Mouse (Mus musculus) embryonic facial prominence, embryonic 10.5 days (tissue): ENCODE measurements around the gene Spink2. TPM values are rescaled to one million over a fixed set of nuclear protein-coding genes. Genes with fewer than 3 reads are reported as not detected.
"Not testable (repeated sequence)": the region's sequence is repeated elsewhere in the genome, so short reads cannot be mapped to it uniquely, and the experiment has no call there.

Experiments
- DNase-seq: peaks from one replicate; pipeline ENCODE4 v3.0.0-alpha.2; 2017; ENCODE audit warnings: low spot score
- H3K27ac ChIP-seq: fragments of 300-500 bp; sonication (generic); replicated peaks from 2 replicates; pipeline ENCODE4 v1.5.1; 2016; ENCODE audit warnings: mild to moderate bottlenecking
- H3K27me3 ChIP-seq: fragments of 300-500 bp; sonication (generic); replicated peaks from 2 replicates; pipeline ENCODE4 v1.6.1; 2016; ENCODE audit warnings: low read depth, mild to moderate bottlenecking; ENCODE audit not compliant: poor library complexity, severe bottlenecking
- H3K36me3 ChIP-seq: fragments of 300-500 bp; sonication (generic); replicated peaks from 2 replicates; pipeline ENCODE4 v1.6.1; 2016; ENCODE audit warnings: mild to moderate bottlenecking, moderate library complexity
- H3K4me1 ChIP-seq: fragments of 300-500 bp; sonication (generic); 2 replicates; pipeline ENCODE4 v1.6.1; 2016
- H3K4me3 ChIP-seq: fragments of 300-500 bp; sonication (generic); 2 replicates; pipeline ENCODE4 v1.5.1; 2016; ENCODE audit warnings: mild to moderate bottlenecking, moderate library complexity
- H3K9me3 ChIP-seq: fragments of 300-500 bp; sonication (generic); 2 replicates; pipeline ENCODE4 v1.6.1; 2016; ENCODE audit warnings: mild to moderate bottlenecking
- WGBS: fragments of 180-500 bp; shearing (Covaris S2); methylation state at CpG from one replicate; pipeline ENCODE4 v1.1.7; 2016; 5-methylcytosine and 5-hydroxymethylcytosine counted together
- polyA plus RNA-seq: library from polyadenylated mRNA; unstranded; fragments of >200 nt; fragmentation: Nextera tagmentation; extraction: Ambion mirVana; gene quantifications from 2 replicates; pipeline ENCODE4 v1.2.1, GENCODE M21; 2016

The Spink2 gene
- polyA plus RNA-seq, 1 experiment from 2014 or later, result 1.5 TPM

DNA sequence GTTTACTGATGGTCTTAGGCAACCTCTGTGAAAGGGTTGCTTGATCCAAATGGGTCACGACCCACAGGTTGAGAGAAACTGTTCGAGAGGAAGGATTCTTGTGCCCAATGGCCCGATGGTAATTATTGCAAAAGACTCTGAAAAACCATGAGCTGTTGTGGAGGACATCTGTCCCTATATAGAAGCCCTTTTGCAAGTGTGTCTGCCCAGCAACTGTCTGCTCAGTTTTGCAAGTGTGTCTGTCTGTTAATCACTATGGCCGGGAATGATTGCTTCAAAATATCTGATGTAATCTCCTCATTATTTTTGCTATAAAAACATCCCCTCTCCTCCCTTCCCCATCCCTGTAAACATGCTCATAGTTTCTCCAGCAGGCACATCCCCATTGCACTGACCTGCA is 20.2 kb downstream of the Spink2 start:
- Histone ChIP-seq H3K27ac (no peak overlapping the region), H3K27me3 (no peaks in the 10 kb centered on the region), H3K4me3 (no peak overlapping the region), H3K36me3 (no peaks in the 10 kb centered on the region), H3K9me3 (peaks cover 4% of the 10 kb centered on the region), H3K4me1 (no peaks in the 10 kb centered on the region)
- no peak for DNase-seq
- 81% methylated on average over 4 of the region's 4 CpGs for WGBS

DNA sequence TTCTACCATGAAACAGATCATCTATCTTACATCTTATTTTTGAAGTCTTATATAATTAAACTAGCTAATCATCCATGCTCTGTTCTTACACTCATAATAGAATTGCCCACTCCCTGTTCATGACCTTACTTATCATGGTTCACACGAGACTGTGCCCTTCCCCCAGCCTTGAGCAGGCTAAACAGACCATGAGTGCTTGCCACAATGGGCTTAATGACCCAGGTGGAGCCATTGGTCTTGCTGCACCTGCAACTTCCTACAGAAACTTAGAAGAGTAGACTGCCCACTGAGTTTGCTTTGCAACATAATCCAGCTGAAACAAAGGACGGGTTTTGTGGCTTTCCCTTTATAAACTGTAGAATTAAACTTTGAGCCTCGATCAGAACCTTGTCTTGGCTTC is 22.5 kb downstream of the Spink2 start:
- Histone ChIP-seq H3K27ac (no peak overlapping the region), H3K4me1 (no peaks in the 10 kb centered on the region), H3K4me3 (no peak overlapping the region), H3K27me3 (no peaks in the 10 kb centered on the region), H3K9me3 (peaks cover 4% of the 10 kb centered on the region), H3K36me3 (no peaks in the 10 kb centered on the region)
- DNase-seq, result no peak
- 65% methylated on average over 3 of the region's 3 CpGs for WGBS

DNA sequence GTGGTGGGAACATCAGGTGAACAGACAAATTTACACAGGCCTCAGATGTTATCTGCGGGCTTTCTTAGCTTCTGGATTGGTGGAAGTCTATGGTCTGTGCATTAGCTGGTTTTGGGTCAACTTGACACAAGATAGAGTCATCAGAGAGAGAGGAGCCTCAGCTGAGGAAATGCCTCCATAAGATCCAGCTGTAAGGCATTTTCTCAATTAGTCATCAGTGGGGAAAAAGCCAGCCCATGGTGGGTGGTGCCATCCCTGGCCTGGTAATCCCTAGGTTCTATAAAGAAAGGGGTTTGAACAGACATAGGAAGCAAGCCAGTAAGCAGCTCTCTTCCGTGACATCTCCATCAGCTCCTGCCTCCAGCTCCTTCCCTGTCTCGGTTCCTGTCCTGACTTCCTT is 25.9 kb downstream of the Spink2 start:
- Histone ChIP-seq H3K27me3 (no peaks in the 10 kb centered on the region), H3K4me1 (no peaks in the 10 kb centered on the region), H3K4me3 (no peak overlapping the region), H3K27ac (no peak overlapping the region), H3K9me3 (peaks cover 4% of the 10 kb centered on the region), H3K36me3 (no peaks in the 10 kb centered on the region)
- no peak for DNase-seq
- 86% methylated on average over 3 of the region's 3 CpGs for WGBS

DNA sequence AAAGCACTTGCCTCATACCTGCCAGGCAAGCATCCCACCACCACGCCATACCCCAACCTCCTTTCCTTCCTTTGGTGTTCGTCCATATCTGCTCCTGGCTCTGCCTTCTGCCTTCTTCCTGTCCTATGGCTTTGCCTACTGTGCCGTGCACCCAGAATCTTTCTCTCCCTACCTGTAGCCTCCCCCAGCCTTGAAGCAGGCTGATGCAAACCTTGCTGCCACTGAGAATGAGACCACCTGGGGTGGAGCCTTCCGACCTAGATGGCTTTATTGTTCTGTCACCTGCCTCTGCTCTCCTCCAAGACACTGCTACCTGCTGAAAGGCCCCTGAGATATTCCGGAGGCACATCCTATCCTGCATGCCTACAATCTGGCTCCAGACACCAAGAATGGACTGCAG is 27.4 kb downstream of the Spink2 start:
- DNase-seq, H3K4me3 ChIP-seq, H3K36me3 ChIP-seq, H3K27ac ChIP-seq, H3K4me1 ChIP-seq, H3K9me3 ChIP-seq, H3K27me3 ChIP-seq: not testable (repeated sequence)
- WGBS, result 73% methylated on average over 5 of the region's 5 CpGs

DNA sequence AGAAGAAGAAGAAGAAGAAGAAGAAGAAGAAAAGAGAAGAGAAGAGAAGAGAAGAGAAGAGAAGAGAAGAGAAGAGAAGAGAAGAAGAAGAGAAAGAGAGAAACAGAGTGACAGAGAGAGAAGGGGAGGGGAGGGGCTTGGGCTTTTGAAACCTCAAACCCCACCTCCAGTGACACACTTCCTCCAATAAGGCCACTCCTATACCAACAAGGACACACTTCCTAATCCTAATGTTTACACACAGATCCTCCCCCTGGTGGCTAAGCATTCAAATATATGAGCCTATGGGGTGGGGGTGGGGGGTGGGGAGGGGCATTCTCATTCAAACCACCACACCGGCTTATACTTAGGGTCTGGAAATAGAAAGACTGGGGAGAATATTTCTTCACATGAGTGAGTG is 27.9 kb downstream of the Spink2 start:
- no peak overlapping the region for H3K4me3 ChIP-seq
- no peak overlapping the region for H3K27ac ChIP-seq
- 74% methylated on average over 1 of the region's 1 CpGs for WGBS
- peaks cover 2% of the 10 kb centered on the region; the same call in 1 of the 2 replicates for H3K4me1 ChIP-seq
- H3K27me3 ChIP-seq, result no peaks in the 10 kb centered on the region
- no peaks in the 10 kb centered on the region for H3K36me3 ChIP-seq
- no peaks in the 10 kb centered on the region for H3K9me3 ChIP-seq
- DNase-seq, result no peak

DNA sequence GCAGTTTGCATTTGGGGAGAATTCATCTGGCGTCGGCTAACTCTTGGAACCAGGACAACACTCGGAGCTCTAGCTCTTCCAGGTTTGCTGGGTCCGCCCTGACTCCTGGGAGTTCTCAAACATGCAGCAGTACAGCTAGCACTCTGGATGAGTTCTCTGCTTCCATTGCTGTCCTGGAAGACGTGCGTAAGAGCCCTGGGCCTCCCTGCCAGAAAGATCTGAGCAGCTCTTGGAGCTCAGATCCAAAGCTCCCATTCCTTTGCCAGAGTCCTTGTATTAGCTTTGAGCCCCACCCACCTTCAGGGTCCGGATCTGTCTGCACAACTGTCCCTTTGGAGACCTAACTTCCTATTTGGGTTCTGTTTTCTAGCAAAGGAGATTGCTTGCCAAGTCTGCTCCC is 29.8 kb downstream of the Spink2 start:
- 86% methylated on average over 7 of the region's 7 CpGs for WGBS
- Histone ChIP-seq H3K4me3 (no peak overlapping the region), H3K9me3 (no peaks in the 10 kb centered on the region), H3K27me3 (no peaks in the 10 kb centered on the region), H3K4me1 (peaks cover 11% of the 10 kb centered on the region), H3K36me3 (no peaks in the 10 kb centered on the region), H3K27ac (no peak overlapping the region)
- DNase-seq, result no peak

DNA sequence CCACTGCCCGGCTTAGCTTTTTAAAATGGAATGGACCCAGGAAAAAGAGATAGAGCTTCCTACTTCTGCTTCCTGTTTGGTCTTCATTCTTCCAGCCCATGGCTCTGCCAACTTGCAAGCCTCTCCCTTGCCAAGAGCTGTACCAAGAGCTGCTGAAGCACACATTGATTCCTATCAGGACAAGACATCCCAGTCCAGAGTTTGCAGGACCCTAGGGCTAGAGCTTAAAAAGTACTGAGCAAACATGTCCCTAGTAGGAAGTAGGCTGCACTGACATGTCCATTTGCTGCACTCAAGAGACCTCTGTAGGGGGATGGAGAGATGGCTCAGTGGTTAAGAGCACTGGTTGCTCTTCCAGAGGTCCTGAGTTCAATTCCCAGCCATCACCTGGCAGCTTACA is 32.3 kb downstream of the Spink2 start:
- Histone ChIP-seq H3K4me3 (no peak overlapping the region), H3K27ac (no peak overlapping the region), H3K9me3 (no peaks in the 10 kb centered on the region), H3K27me3 (no peaks in the 10 kb centered on the region), H3K36me3 (no peaks in the 10 kb centered on the region), H3K4me1 (peaks cover 11% of the 10 kb centered on the region)
- 89% methylated on average over 1 of the region's 1 CpGs for WGBS
- DNase-seq, result no peak

DNA sequence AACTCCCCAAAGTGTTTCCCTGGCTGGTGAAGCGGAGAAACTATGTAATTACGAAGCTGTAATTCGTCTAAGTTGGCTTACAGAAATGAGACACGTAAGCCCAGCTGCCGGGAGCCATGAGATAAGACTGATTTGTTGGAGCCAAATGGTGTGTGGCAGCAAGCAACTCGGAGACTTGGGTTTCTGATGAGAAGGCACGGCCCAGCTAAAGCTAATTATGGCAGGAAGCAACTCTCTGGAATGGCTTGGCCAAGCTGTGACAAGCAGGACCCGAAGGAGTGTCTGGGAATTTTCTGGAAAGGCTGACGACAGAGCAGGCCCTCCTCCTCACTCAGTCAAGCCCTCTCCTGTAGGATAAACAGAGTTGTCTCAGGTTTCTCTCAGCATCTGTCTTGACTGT is 33.3 kb downstream of the Spink2 start:
- WGBS, result 62% methylated on average over 9 of the region's 9 CpGs
- H3K4me1 ChIP-seq, result peaks cover 11% of the 10 kb centered on the region
- no peaks in the 10 kb centered on the region for H3K27me3 ChIP-seq
- H3K4me3 ChIP-seq, result no peak overlapping the region
- no peak overlapping the region for H3K27ac ChIP-seq
- no peak for DNase-seq
- H3K36me3 ChIP-seq, result no peaks in the 10 kb centered on the region
- no peaks in the 10 kb centered on the region for H3K9me3 ChIP-seq

DNA sequence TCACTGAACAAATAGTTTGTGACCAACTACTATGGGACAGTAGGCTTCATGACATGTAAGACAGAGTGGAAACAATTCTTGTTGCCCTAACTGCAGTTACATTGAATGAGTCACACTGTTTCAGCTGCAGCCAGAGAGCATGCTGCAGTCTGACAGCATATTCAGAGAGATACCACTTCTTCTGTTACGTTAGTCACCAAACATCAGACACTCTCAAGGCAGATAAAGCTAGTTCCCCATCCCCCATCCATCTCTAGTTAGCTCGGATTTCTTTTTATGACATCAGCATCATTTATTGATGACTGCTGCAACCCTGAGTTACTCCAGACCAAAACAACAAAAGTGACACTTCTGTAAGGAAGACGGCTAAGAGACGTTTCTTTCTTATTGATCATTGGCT is 36.5 kb downstream of the Spink2 start:
- DNase-seq, result no peak
- no peaks in the 10 kb centered on the region for H3K27me3 ChIP-seq
- H3K36me3 ChIP-seq, result no peaks in the 10 kb centered on the region
- no peaks in the 10 kb centered on the region for H3K9me3 ChIP-seq
- H3K27ac ChIP-seq, result no peak overlapping the region
- WGBS, result 78% methylated on average over 4 of the region's 4 CpGs
- no peak overlapping the region for H3K4me3 ChIP-seq
- peaks cover 11% of the 10 kb centered on the region for H3K4me1 ChIP-seq

DNA sequence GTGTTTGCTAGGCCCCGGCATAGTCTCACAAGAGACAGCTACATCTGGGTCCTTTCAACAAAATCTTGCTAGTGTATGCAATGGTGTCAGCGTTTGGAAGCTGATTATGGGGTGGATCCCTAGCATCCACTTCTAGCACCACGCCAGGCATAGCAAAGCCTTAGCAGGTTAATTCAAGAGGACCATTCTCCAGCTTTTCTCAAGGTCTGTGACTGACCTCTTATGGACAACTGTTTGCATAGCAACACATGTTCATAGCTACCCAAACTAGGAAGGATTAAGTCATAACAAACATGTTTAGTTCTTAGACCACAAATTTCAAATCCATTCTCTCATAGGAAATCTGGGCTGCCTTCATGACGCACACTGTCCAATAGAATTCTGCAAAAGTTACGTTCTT is 40.7 kb downstream of the Spink2 start:
- Histone ChIP-seq H3K4me3 (no peak overlapping the region), H3K9me3 (no peaks in the 10 kb centered on the region), H3K27me3 (no peaks in the 10 kb centered on the region), H3K36me3 (no peaks in the 10 kb centered on the region), H3K4me1 (0 out of 2 replicates have a peak, but pooled peaks cover 2% of the 10 kb centered on the region), H3K27ac (no peak overlapping the region)
- WGBS, result 69% methylated on average over 5 of the region's 5 CpGs
- DNase-seq, result no peak

DNA sequence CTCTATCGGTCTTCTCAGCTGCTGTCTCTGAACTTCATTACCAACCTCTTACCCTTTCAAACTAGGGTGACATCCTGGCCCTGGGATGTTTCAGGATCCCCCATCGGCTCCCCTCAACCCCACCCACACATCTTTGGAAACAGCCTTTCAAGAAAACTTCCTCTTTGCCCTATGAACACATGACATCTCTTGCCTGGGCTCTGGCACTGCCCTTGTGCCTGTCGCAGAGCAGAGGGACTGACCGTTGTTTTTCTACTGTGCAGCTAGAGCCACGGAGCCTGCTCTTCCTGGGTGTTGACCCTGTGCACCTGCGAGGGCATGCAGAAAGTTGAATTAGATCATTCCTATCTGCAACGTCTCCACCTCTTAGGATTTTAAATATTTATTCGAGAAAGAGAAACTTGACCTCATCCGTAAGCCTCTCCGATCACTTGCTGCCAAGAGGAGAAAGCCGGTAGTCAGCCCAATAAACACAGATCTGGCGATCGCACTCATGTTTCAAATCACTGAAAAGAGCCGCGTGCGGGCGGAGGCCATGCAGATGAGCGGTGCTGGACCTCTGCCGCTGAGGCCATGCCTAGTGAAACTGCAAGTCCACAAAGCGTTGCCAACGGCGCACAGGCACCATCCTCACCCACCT is 43.8 kb downstream of the Spink2 start:
- Histone ChIP-seq H3K4me1 (0 out of 2 replicates have a peak, but pooled peaks cover 6% of the 10 kb centered on the region), H3K27me3 (no peaks in the 10 kb centered on the region), H3K9me3 (no peaks in the 10 kb centered on the region), H3K27ac (no peak overlapping the region), H3K36me3 (no peaks in the 10 kb centered on the region), H3K4me3 (no peak overlapping the region)
- 87% methylated on average over 22 of the region's 22 CpGs for WGBS
- no peak for DNase-seq

DNA sequence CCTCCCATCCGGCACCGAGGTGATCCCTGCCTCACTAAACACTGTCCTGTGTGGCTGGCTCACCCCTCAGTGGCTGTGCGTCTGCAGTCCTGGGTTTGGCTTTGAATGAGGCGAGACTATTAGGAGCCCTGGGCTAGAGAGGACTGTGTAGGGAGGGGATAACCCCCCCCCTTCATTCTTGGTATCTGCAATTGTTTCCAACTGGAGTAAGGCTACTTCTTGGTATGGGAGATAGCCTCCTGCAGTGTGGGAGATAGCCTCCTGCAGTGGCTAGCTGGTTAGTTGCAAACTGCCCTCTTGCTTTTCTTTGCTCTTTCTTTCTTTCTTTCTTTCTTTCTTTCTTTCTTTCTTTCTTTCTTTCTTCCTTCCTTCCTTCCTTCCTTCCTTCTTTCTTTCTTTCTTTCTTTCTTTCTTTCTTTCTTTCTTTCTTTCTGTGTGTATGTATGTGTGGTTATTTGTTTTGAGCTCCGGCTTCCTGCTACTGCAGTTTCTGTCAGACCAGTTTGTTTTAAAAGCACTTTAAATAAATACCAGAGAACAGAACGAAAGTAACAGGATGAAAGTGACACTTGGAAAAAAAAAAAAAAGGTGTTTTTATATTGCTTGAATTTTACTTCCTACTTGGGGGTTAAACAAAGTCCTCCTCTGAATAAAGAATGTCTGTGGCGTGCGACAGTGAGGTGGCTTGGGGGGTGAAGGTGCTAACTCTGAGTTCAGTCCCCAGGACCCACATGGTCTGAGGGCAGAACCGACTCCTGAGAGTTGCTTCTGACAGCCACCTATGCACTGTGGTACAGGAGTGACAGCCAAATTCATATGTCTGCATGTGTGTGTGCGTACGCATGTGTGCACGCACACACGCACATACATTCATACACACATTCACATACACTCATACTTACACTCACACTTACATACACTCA is 45.3 kb downstream of the Spink2 start:
- H3K4me3 ChIP-seq, result no peak overlapping the region
- no peak overlapping the region for H3K27ac ChIP-seq
- H3K36me3 ChIP-seq, result no peaks in the 10 kb centered on the region
- no peak for DNase-seq
- 62% methylated on average over 13 of the region's 13 CpGs for whole genome bisulfite sequencing
- no peaks in the 10 kb centered on the region for H3K9me3 ChIP-seq
- no peaks in the 10 kb centered on the region for H3K27me3 ChIP-seq
- 0 out of 2 replicates have a peak, but pooled peaks cover 6% of the 10 kb centered on the region for H3K4me1 ChIP-seq

DNA sequence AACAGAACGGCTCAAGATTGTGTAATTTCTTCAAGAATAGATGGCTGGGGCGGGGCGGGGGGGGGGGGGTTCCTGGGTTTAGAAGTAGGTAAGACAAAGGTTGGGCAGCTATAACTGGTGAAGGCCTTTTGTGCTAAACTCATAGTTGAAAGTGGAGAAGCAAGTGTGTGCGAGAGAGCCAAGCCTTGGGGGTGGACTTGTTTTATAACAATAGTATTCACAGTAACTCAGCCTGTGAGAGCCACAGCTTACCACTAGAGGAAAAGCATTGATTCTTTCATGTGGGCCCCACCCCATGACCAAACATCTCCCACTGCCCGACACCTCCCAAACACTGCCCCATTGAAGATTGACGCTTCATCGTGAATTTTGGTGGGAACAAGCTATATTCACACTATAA is 47.7 kb downstream of the Spink2 start:
- WGBS, result 87% methylated on average over 7 of the region's 7 CpGs
- Histone ChIP-seq H3K27me3 (no peaks in the 10 kb centered on the region), H3K27ac (no peak overlapping the region), H3K36me3 (no peaks in the 10 kb centered on the region), H3K9me3 (no peaks in the 10 kb centered on the region), H3K4me1 (0 out of 2 replicates have a peak, but pooled peaks cover 6% of the 10 kb centered on the region), H3K4me3 (no peak overlapping the region)
- DNase-seq, result no peak
